Comparison of ENCODE assay signal across 21 mouse cellular contexts in genomic region chr16:85130861-85131556, GRCm38 (mm10). TPM values are rescaled to one million over a fixed set of nuclear protein-coding genes. Genes with fewer than 3 reads are reported as not detected.
DNase-seq lines count a peak whose midpoint lies in the region; ATAC-seq and TF ChIP-seq lines count a peak whose summit lies in the region.
"Had no signal": no experiment of that assay in that cellular context is flagged by ENCODE, and none has a peak within 500 bp of the region (broad histone marks: within the 10 kb centered on the region; RNA-seq: fewer than 3 reads in every experiment).

No protein-coding gene starts in this region.

- H3K9ac ChIP-seq in intestine, postnatal 0 days (ENCODE audit: low read depth, low read length), result no peak overlapping the region
- H3K9ac ChIP-seq in intestine, embryonic 15.5 days, result no peak overlapping the region
- no peak overlapping the region for H3K9ac ChIP-seq in limb, embryonic 12.5 days (replicated peaks)
- H3K9ac ChIP-seq: embryonic facial prominence, embryonic 13.5 days; heart, embryonic 15.5 days; limb, embryonic 15.5 days; midbrain, embryonic 12.5 days; neural tube, embryonic 12.5 days had no signal

- DNase-seq in NIH3T3 (ENCODE audit: low read depth), result peak; percentile 41
- DNase-seq in kidney, adult 8-10 months, result no peak
- no peak for DNase-seq in retina, postnatal 1 day
- DNase-seq: adrenal gland, adult 8-10 months; cerebellum, adult 9-11 months; gastrocnemius, postnatal 25 days; kidney, adult 11 months; kidney, postnatal 10 days; right cerebral cortex, adult 18-20 months; thymus, postnatal 4 days had no signal

- no peak overlapping the region for H3K4me2 ChIP-seq in intestine, postnatal 0 days (replicated peaks; ENCODE audit: low read depth)
- H3K4me2 ChIP-seq in intestine, embryonic 15.5 days (replicated peaks), result no peak overlapping the region
- H3K4me2 ChIP-seq in limb, embryonic 12.5 days, result no peak overlapping the region
- H3K4me2 ChIP-seq: embryonic facial prominence, embryonic 13.5 days; heart, embryonic 15.5 days; limb, embryonic 15.5 days; midbrain, embryonic 12.5 days; neural tube, embryonic 12.5 days had no signal

- no peaks in the 10 kb centered on the region for H3K36me3 ChIP-seq in intestine, postnatal 0 days (ENCODE audit: control insufficient read depth, insufficient read depth)
- no peaks in the 10 kb centered on the region for H3K36me3 ChIP-seq in intestine, embryonic 15.5 days
- H3K36me3 ChIP-seq in limb, embryonic 12.5 days, result no peaks in the 10 kb centered on the region
- no peaks in the 10 kb centered on the region for H3K36me3 ChIP-seq in small intestine, adult 2 months (ENCODE audit: control insufficient read depth, insufficient read depth, low read length)
- H3K36me3 ChIP-seq: embryonic facial prominence, embryonic 13.5 days; heart, embryonic 15.5 days; limb, embryonic 15.5 days; midbrain, embryonic 12.5 days; neural tube, embryonic 12.5 days had no signal

- no peak for TF ChIP-seq POLR2A in small intestine, adult 2 months (IDR thresholded peaks at IDR 0.05; ENCODE audit: low read depth, low read length)

- no peak for ATAC-seq in intestine, postnatal 0 days
- no peak for ATAC-seq in intestine, embryonic 15.5 days
- no peak for ATAC-seq in limb, embryonic 12.5 days (ENCODE audit: insufficient number of reproducible peaks, insufficient read depth, low FRiP score, low TSS enrichment, low read depth)
- ATAC-seq: forebrain, embryonic 16.5 days; hindbrain, embryonic 16.5 days had no signal

- H3K9me3 ChIP-seq in intestine, postnatal 0 days (ENCODE audit: control insufficient read depth), result no peaks in the 10 kb centered on the region
- H3K9me3 ChIP-seq in intestine, embryonic 15.5 days, result no peaks in the 10 kb centered on the region
- H3K9me3 ChIP-seq in limb, embryonic 12.5 days, result no peaks in the 10 kb centered on the region
- H3K9me3 ChIP-seq: embryonic facial prominence, embryonic 13.5 days; heart, embryonic 15.5 days; limb, embryonic 15.5 days; midbrain, embryonic 12.5 days; neural tube, embryonic 12.5 days had no signal

- peak overlapping the region; percentile 28; the same call in 1 of the 2 replicates for H3K27ac ChIP-seq in intestine, postnatal 0 days (ENCODE audit: low read depth, low read length)
- no peak overlapping the region for H3K27ac ChIP-seq in intestine, embryonic 15.5 days
- H3K27ac ChIP-seq in limb, embryonic 12.5 days, result 0 out of 2 replicates have a peak overlapping the region, but pooled peaks have one; percentile 8
- 0 out of 2 replicates have a peak overlapping the region, but pooled peaks have one; percentile 17 for H3K27ac ChIP-seq in small intestine, adult 2 months (ENCODE audit: insufficient read depth, low read depth, low read length)
- H3K27ac ChIP-seq: embryonic facial prominence, embryonic 13.5 days; heart, embryonic 15.5 days; limb, embryonic 15.5 days; midbrain, embryonic 12.5 days; neural tube, embryonic 12.5 days had no signal

- H3K27me3 ChIP-seq in intestine, postnatal 0 days (replicated peaks; ENCODE audit: control insufficient read depth, insufficient read depth, low read length), result no peaks in the 10 kb centered on the region
- H3K27me3 ChIP-seq in intestine, embryonic 15.5 days (replicated peaks), result no peaks in the 10 kb centered on the region
- no peaks in the 10 kb centered on the region for H3K27me3 ChIP-seq in limb, embryonic 12.5 days
- H3K27me3 ChIP-seq in small intestine, adult 2 months (ENCODE audit: control insufficient read depth, insufficient read depth, low read length), result no peaks in the 10 kb centered on the region
- H3K27me3 ChIP-seq: embryonic facial prominence, embryonic 13.5 days; heart, embryonic 15.5 days; limb, embryonic 15.5 days; midbrain, embryonic 12.5 days; neural tube, embryonic 12.5 days had no signal

- TF ChIP-seq CTCF in intestine, postnatal 0 days (IDR thresholded peaks at IDR 0.05; ENCODE audit: low read depth), result no peak
- TF ChIP-seq CTCF in small intestine, adult 2 months (IDR thresholded peaks at IDR 0.05; ENCODE audit: extremely low read depth, insufficient read length, insufficient replicate concordance, low read depth, low read length), result no peak

- 74% methylated on average over 7 of the region's 7 CpGs for WGBS in intestine, postnatal 0 days
- WGBS in intestine, embryonic 15.5 days, result 90% methylated on average over 7 of the region's 7 CpGs
- 77% methylated on average over 7 of the region's 7 CpGs for WGBS in limb, embryonic 12.5 days
- WGBS in small intestine, adult 2 months, result 80% methylated on average over 7 of the region's 7 CpGs

- no peak overlapping the region for H3K4me3 ChIP-seq in intestine, postnatal 0 days (ENCODE audit: low read depth, low read length)
- H3K4me3 ChIP-seq in intestine, embryonic 15.5 days (replicated peaks), result no peak overlapping the region
- no peak overlapping the region for H3K4me3 ChIP-seq in limb, embryonic 12.5 days (replicated peaks)
- no peak overlapping the region for H3K4me3 ChIP-seq in small intestine, adult 2 months (ENCODE audit: low read depth, low read length)
- H3K4me3 ChIP-seq: embryonic facial prominence, embryonic 13.5 days; heart, embryonic 15.5 days; limb, embryonic 15.5 days; midbrain, embryonic 12.5 days; neural tube, embryonic 12.5 days had no signal

- H3K4me1 ChIP-seq in intestine, postnatal 0 days (replicated peaks; ENCODE audit: control insufficient read depth, insufficient read depth, low read length), result peaks cover 9% of the 10 kb centered on the region
- H3K4me1 ChIP-seq in intestine, embryonic 15.5 days (replicated peaks), result peaks cover 35% of the 10 kb centered on the region
- peaks cover 66% of the 10 kb centered on the region for H3K4me1 ChIP-seq in limb, embryonic 12.5 days (replicated peaks)
- H3K4me1 ChIP-seq in small intestine, adult 2 months (ENCODE audit: control insufficient read depth, insufficient read depth, insufficient read length, low read length), result peaks cover 33% of the 10 kb centered on the region; the same call in 1 of the 2 replicates

RNA-seq across cellular contexts. Expression of gene App, which starts 42.6 kb away (rescaled TPM):
- polyA plus RNA-seq in intestine, postnatal 0 days (2015; fragmentation: Nextera tagmentation; extraction: Ambion mirVana), result 191 and 203 TPM in 2 replicates
- polyA plus RNA-seq in intestine, embryonic 15.5 days (2015; fragmentation: Nextera tagmentation; extraction: Ambion mirVana), result 136 and 147 TPM in 2 replicates
- polyA plus RNA-seq in limb, embryonic 12.5 days (2016; fragmentation: Nextera tagmentation; extraction: Ambion mirVana), result 122 and 134 TPM in 2 replicates
- 133 and 387 TPM in 2 replicates for polyA plus RNA-seq in small intestine, adult 2 months (2012; rRNA removed)
